Mouse (Mus musculus): ENCODE results near the gene Ogfod1. TPM values are rescaled to one million over a fixed set of nuclear protein-coding genes. Genes with fewer than 3 reads are reported as not detected.

Ogfod1 gene
- 10 to 100 TPM; 14.4 to 15.9 TPM for polyA plus RNA-seq (2017; shearing (Covaris generic))

DNA sequence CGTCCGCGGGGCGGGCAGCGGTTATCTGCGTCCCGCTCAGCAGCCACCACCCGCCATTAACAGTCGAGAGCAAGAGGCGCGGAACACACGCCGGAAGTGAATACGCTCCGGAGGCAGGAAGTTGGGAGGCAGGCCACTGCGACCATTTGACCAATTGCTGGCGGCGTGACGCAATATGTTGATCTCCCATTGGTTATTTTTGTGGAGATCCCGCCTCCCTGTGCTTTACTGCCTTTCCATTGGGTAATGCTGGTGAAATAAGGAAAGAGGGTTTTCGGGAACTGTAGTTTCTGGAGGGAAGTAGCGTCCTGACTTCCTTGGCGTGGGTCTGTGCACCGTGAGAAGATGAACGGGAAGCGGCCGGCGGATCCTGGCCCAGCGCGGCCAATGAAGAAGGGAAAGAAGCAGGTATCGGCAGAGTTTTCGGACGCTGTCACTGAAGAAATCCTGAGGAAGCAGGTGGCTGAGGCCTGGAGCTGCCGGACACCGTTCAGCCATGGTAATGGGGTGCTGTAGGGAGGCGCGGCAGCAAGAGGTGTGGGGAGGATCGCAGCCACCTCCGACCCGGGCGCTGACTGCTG lies at the start of gene Ogfod1, which contains the start of gene Nudt21:
Gene Ogfod1, plus strand, starts transcription at position 255 of the 581 bp plus-strand sequence.
Gene Nudt21, minus strand, starts transcription at position 88 of the 581 bp plus-strand sequence.

DNA sequence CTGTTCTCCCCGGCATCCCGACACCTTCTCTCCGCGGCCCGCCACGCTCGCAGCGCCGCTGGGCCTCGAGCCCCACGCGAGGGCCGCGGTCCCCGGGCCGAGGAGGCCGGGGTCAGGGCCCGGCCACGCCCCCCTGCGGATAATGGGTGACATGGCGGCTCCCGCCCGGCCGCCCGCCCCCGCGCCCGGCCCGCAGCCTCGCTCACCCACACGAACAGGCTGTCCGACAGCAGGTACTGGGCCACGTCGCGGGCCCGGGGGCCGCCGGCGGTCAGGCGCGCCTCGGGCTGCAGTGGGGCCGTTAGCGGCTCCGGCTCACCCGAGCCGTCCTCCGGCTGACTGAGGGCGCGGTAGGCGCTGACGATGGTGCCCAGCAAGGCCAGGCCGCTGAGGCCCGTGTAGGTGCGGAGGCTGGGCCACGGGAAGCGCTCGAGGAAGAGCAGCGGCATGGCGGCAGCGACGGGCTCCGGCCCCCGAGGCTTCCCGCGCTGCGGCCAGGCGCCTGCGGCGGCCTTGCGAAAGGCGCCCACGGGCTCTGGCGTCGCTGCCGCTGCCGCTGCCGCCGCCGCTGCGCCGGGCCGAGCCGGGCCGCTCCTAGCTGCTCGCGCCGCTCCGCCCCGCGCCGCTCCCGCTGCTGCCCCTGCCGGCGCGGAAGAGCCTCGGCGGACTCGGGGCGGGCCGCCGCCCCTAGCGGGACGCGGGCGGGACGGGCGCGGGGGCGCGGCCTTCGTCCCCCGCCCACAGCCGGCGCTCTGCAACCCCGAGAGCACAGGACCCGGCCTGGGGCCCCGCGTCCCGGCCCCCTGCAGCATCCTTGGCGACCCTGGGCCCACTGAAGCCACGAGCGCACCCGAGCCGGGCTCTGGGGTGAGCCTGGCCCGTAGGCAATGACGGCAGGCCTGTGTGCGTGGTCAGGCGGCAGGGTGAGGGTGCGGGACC lies 24.7 kb upstream of the Ogfod1 start, which contains the start of gene Amfr:
Gene Amfr, minus strand, starts transcription at position 830 of the 939 bp plus-strand sequence.

DNA sequence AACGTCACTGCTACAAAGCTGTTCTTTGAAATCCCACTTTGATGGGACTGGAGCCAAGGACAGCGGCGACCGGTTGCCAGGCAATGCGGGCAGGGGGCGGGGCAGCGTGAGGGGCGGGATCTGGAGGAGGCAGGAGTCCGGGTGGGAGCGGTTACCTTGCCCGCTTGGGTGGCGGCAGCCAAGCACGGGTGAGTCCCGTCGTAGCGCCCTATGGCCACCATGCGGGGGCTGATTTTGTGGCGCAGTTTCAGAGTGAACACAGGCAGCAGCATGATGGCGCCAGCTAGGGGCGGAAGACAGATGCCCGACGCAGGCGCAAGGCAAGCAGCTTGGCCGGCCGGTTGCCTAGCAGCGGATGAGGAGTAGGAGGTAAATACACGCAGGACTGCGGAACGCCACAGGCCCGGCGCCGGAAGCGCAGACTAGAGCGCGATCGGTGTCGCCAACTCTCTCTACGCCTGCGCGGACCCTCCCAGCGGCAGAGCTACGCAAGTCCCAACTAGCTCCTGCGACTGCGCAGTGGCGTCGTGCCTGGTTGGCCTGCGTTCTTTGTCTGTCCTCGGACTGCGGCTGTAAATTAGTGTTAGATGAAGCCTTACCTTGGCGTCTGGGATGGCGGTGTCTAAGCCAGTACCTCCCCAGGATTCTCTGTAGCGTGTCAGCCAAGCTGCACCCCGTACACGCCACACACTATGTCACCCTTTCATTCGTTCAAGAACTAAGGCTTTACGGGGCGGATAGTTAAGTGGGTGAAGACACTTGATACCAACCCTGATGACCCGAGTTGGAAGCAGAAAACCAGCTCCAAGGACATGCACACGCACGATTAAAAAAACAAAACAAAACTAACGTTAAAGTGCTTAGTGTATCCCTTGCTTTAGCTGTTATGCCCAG lies 61.3 kb downstream of the Ogfod1 start, which contains the start of gene Bbs2:
Gene Bbs2, minus strand, starts transcription at position 848 of the 894 bp plus-strand sequence.

Other genes starting within 250 kb of the Ogfod1 start
- 1 to 10 TPM in 1 of 2 experiments, under 1 TPM in 1; 0.46 to 9.3 TPM for gene Gnao1, start 227.2 kb upstream of the Ogfod1 start, polyA plus RNA-seq (2017; shearing (Covaris generic))
- 100 to 1,000 TPM; 131 to 142 TPM for gene Amfr, start 24.4 kb upstream of the Ogfod1 start, polyA plus RNA-seq (2017; shearing (Covaris generic))
- 100 to 1,000 TPM in 1 of 2 experiments, 10 to 100 TPM in 1; 87.7 to 102 TPM for gene Nudt21, start 167 bp upstream of the Ogfod1 start, polyA plus RNA-seq (2017; shearing (Covaris generic))
- 10 to 100 TPM; 10.1 to 15.8 TPM for gene Bbs2, start 61.7 kb downstream of the Ogfod1 start, polyA plus RNA-seq (2017; shearing (Covaris generic))
- not detected for gene Mt4, start 100.0 kb downstream of the Ogfod1 start, polyA plus RNA-seq (2017; shearing (Covaris generic))
- under 1 TPM in 1 of 2 experiments, not detected in 1; 0.55 TPM for gene Mt3, start 115.4 kb downstream of the Ogfod1 start, polyA plus RNA-seq (2017; shearing (Covaris generic))
- gene Mt2, start 135.5 kb downstream of the Ogfod1 start, polyA plus RNA-seq (2017; shearing (Covaris generic)) = 1 to 10 TPM in 1 of 2 experiments, not detected in 1; 2.2 TPM
- 1 to 10 TPM; 3.6 to 9.6 TPM for gene Mt1, start 141.9 kb downstream of the Ogfod1 start, polyA plus RNA-seq (2017; shearing (Covaris generic))
- 10 to 100 TPM; 37.2 to 37.5 TPM for gene Nup93, start 177.4 kb downstream of the Ogfod1 start, polyA plus RNA-seq (2017; shearing (Covaris generic))

Measured in inflammation-experienced regulatory T-cells (primary cell).